Mouse (Mus musculus) neural tube, embryonic 12.5 days (tissue): ENCODE results near the gene Prtn3. TPM values are rescaled to one million over a fixed set of nuclear protein-coding genes. Genes with fewer than 3 reads are reported as not detected.

Experiments
- ATAC-seq: fragments of 200-750 bp; cut with Nextera tagmentation; 2 replicates; pipeline ENCODE4 v1.8.0; 2017; ENCODE audit warnings: low read depth, mild to moderate bottlenecking, moderate TSS enrichment, moderate library complexity; ENCODE audit not compliant: low FRiP score
- H3K27ac ChIP-seq: fragments of 300-500 bp; sonication (generic); 2 replicates; pipeline ENCODE4 v1.5.1; 2016
- H3K27me3 ChIP-seq: fragments of 300-500 bp; sonication (generic); replicated peaks from 2 replicates; pipeline ENCODE4 v1.6.1; 2016; ENCODE audit warnings: mild to moderate bottlenecking
- H3K36me3 ChIP-seq: fragments of 300-500 bp; sonication (generic); 2 replicates; pipeline ENCODE4 v1.6.1; 2016; ENCODE audit warnings: mild to moderate bottlenecking
- H3K4me1 ChIP-seq: fragments of 300-500 bp; sonication (generic); 2 replicates; pipeline ENCODE4 v1.6.1; 2016
- H3K4me2 ChIP-seq: fragments of 300-500 bp; sonication (generic); replicated peaks from 2 replicates; pipeline ENCODE4 v1.6.1; 2016; ENCODE audit warnings: mild to moderate bottlenecking
- H3K4me3 ChIP-seq: fragments of 300-500 bp; sonication (generic); 2 replicates; pipeline ENCODE4 v1.5.1; 2016
- H3K9ac ChIP-seq: fragments of 300-500 bp; sonication (generic); 2 replicates; pipeline ENCODE4 v1.6.1; 2016; ENCODE audit warnings: mild to moderate bottlenecking
- H3K9me3 ChIP-seq: fragments of 300-500 bp; sonication (generic); 2 replicates; pipeline ENCODE4 v1.6.1; 2016; ENCODE audit warnings: mild to moderate bottlenecking
- WGBS: fragments of 180-500 bp; shearing (Covaris S2); methylation state at CpG from one replicate; pipeline ENCODE4 v1.1.7; 2016; 5-methylcytosine and 5-hydroxymethylcytosine counted together
- polyA plus RNA-seq: library from polyadenylated mRNA; unstranded; fragments of >200 nt; fragmentation: Nextera tagmentation; extraction: Ambion mirVana; gene quantifications from 2 replicates; pipeline ENCODE4 v1.2.1, GENCODE M21; 2016

Gene Prtn3
- polyA plus RNA-seq, 1 experiment from 2014 or later: 12.6 TPM

- H3K27ac ChIP-seq: no peak overlapping the region
- WGBS: 8% methylated on average over 2 of the region's 2 CpGs
- peaks cover 61% of the 10 kb centered on the region for H3K36me3 ChIP-seq
- peaks cover 14% of the 10 kb centered on the region; the same call in 1 of the 2 replicates for H3K27me3 ChIP-seq
- H3K9me3 ChIP-seq: no peaks in the 10 kb centered on the region
- H3K4me1 ChIP-seq: peaks cover 12% of the 10 kb centered on the region
- ATAC-seq: peak; percentile 69
- no peak overlapping the region for H3K4me3 ChIP-seq
- H3K9ac ChIP-seq: peak overlapping the region; percentile 3; the same call in 1 of the 2 replicates
- 0 out of 2 replicates have a peak overlapping the region, but pooled peaks have one; percentile 7 for H3K4me2 ChIP-seq
Observed at GRCm38 (mm10) chr10:79900951-79901410, 26.7 kb downstream of the Prtn3 start.

GRCm38 (mm10) chr10:79906712-79907111 lies 32.4 kb downstream of the Prtn3 start:
- H3K4me2 ChIP-seq: no peak overlapping the region
- 95% methylated on average over 9 of the region's 9 CpGs for WGBS
- no peak overlapping the region for H3K27ac ChIP-seq
- no peak overlapping the region for H3K4me3 ChIP-seq
- peaks cover 52% of the 10 kb centered on the region for H3K36me3 ChIP-seq
- H3K4me1 ChIP-seq: 0 out of 2 replicates have a peak, but pooled peaks cover 5% of the 10 kb centered on the region
- H3K9me3 ChIP-seq: no peaks in the 10 kb centered on the region
- ATAC-seq: no peak
- H3K9ac ChIP-seq: no peak overlapping the region
- H3K27me3 ChIP-seq: no peaks in the 10 kb centered on the region

- WGBS: 92% methylated on average over 10 of the region's 10 CpGs
- no peaks in the 10 kb centered on the region for H3K9me3 ChIP-seq
- no peak for ATAC-seq
- H3K4me2 ChIP-seq: no peak overlapping the region
- no peak overlapping the region for H3K9ac ChIP-seq
- H3K36me3 ChIP-seq: peaks cover 57% of the 10 kb centered on the region
- no peak overlapping the region for H3K4me3 ChIP-seq
- no peaks in the 10 kb centered on the region for H3K27me3 ChIP-seq
- no peak overlapping the region for H3K27ac ChIP-seq
- 0 out of 2 replicates have a peak, but pooled peaks cover 5% of the 10 kb centered on the region for H3K4me1 ChIP-seq
Observed at GRCm38 (mm10) chr10:79907415-79907814, 33.1 kb downstream of the Prtn3 start.

- Histone ChIP-seq H3K9ac (peak within 1 kb of the TSS; percentile 83), H3K4me1 (0 out of 2 replicates have a peak, but pooled peaks cover 5% of the 10 kb centered on the region), H3K36me3 (peaks cover 51% of the 10 kb centered on the region), H3K27me3 (no peaks in the 10 kb centered on the region), H3K9me3 (no peaks in the 10 kb centered on the region), H3K4me2 (peak within 1 kb of the TSS; percentile 53), H3K4me3 (peak within 1 kb of the TSS; percentile 68), H3K27ac (peak within 1 kb of the TSS; percentile 90)
- peak; percentile 93 for ATAC-seq
- 2% methylated on average over 52 of the region's 52 CpGs for WGBS
Observed at GRCm38 (mm10) chr10:79908167-79909091, 34.2 kb downstream of the Prtn3 start, which contains the start of gene Med16. Gene Med16, minus strand, starts transcription at chr10:79908923.

GRCm38 (mm10) chr10:79909092-79909922 lies 35.0 kb downstream of the Prtn3 start:
- peak; percentile 49 for ATAC-seq
- WGBS: 24% methylated on average over 14 of the region's 14 CpGs

GRCm38 (mm10) chr10:79910556-79910955 lies 36.3 kb downstream of the Prtn3 start, which contains the start of gene Gm26602:
Gene Gm26602, plus strand, starts transcription at chr10:79910856.
- H3K9me3 ChIP-seq: no peaks in the 10 kb centered on the region
- H3K36me3 ChIP-seq: peaks cover 35% of the 10 kb centered on the region
- H3K9ac ChIP-seq: no peak within 1 kb of the TSS
- H3K27ac ChIP-seq: no peak within 1 kb of the TSS
- 0 out of 2 replicates have a peak within 1 kb of the TSS, but pooled peaks have one; percentile 38 for H3K4me2 ChIP-seq
- 93% methylated on average over 4 of the region's 4 CpGs for WGBS
- H3K4me1 ChIP-seq: peaks cover 11% of the 10 kb centered on the region
- ATAC-seq: no peak
- H3K27me3 ChIP-seq: no peaks in the 10 kb centered on the region
- no peak within 1 kb of the TSS for H3K4me3 ChIP-seq

More at GRCm38 (mm10) chr10:79909092-79909922, 35.0 kb downstream of the Prtn3 start:
- Histone ChIP-seq H3K9me3 (no peaks in the 10 kb centered on the region), H3K36me3 (peaks cover 45% of the 10 kb centered on the region), H3K9ac (no peak overlapping the region), H3K4me2 (peak overlapping the region; percentile 38), H3K27ac (peak overlapping the region; percentile 15), H3K4me3 (no peak overlapping the region), H3K4me1 (0 out of 2 replicates have a peak, but pooled peaks cover 5% of the 10 kb centered on the region), H3K27me3 (no peaks in the 10 kb centered on the region)

- Histone ChIP-seq H3K9ac (no peak overlapping the region), H3K36me3 (peaks cover 21% of the 10 kb centered on the region), H3K27me3 (peaks cover 1% of the 10 kb centered on the region), H3K27ac (no peak overlapping the region), H3K4me2 (no peak overlapping the region), H3K4me3 (no peak overlapping the region), H3K4me1 (peaks cover 24% of the 10 kb centered on the region), H3K9me3 (no peaks in the 10 kb centered on the region)
- no peak for ATAC-seq
- WGBS: 67% methylated on average over 20 of the region's 20 CpGs
Observed at GRCm38 (mm10) chr10:79912412-79912811, 38.1 kb downstream of the Prtn3 start.

- H3K27me3 ChIP-seq: peaks cover 21% of the 10 kb centered on the region
- WGBS: 78% methylated on average over 11 of the region's 11 CpGs
- ATAC-seq: no peak
- H3K4me2 ChIP-seq: no peak overlapping the region; the same call in 1 of the 2 replicates
- H3K4me1 ChIP-seq: peaks cover 35% of the 10 kb centered on the region
- no peak overlapping the region for H3K27ac ChIP-seq
- peaks cover 21% of the 10 kb centered on the region for H3K36me3 ChIP-seq
- peak overlapping the region; percentile 1; the same call in 1 of the 2 replicates for H3K4me3 ChIP-seq
- H3K9me3 ChIP-seq: peaks cover 3% of the 10 kb centered on the region; the same call in 1 of the 2 replicates
- H3K9ac ChIP-seq: no peak overlapping the region
Observed at GRCm38 (mm10) chr10:79914131-79914947, 40.1 kb downstream of the Prtn3 start.

GRCm38 (mm10) chr10:79914948-79915596 lies 40.8 kb downstream of the Prtn3 start:
- Histone ChIP-seq H3K36me3 (peaks cover 21% of the 10 kb centered on the region), H3K9me3 (peaks cover 3% of the 10 kb centered on the region; the same call in 1 of the 2 replicates), H3K27ac (no peak overlapping the region), H3K4me3 (no peak overlapping the region), H3K4me1 (peaks cover 36% of the 10 kb centered on the region), H3K9ac (0 out of 2 replicates have a peak overlapping the region, but pooled peaks have one; percentile 17), H3K4me2 (peak overlapping the region; percentile 97), H3K27me3 (peaks cover 28% of the 10 kb centered on the region)
- no peak for ATAC-seq
- 79% methylated on average over 7 of the region's 7 CpGs for WGBS

- H3K9ac ChIP-seq: peak overlapping the region; percentile 92
- peak overlapping the region; percentile 83 for H3K4me3 ChIP-seq
- peaks cover 17% of the 10 kb centered on the region for H3K36me3 ChIP-seq
- no peak overlapping the region for H3K27ac ChIP-seq
- H3K4me2 ChIP-seq: peak overlapping the region; percentile 97
- peaks cover 3% of the 10 kb centered on the region; the same call in 1 of the 2 replicates for H3K9me3 ChIP-seq
- H3K4me1 ChIP-seq: peaks cover 44% of the 10 kb centered on the region
- H3K27me3 ChIP-seq: peaks cover 38% of the 10 kb centered on the region
- ATAC-seq: no peak
- 10% methylated on average over 8 of the region's 8 CpGs for WGBS
Observed at GRCm38 (mm10) chr10:79916081-79916480, 41.8 kb downstream of the Prtn3 start.
